ENCODE assay signal across 9 mouse cellular contexts in the genomic region with DNA sequence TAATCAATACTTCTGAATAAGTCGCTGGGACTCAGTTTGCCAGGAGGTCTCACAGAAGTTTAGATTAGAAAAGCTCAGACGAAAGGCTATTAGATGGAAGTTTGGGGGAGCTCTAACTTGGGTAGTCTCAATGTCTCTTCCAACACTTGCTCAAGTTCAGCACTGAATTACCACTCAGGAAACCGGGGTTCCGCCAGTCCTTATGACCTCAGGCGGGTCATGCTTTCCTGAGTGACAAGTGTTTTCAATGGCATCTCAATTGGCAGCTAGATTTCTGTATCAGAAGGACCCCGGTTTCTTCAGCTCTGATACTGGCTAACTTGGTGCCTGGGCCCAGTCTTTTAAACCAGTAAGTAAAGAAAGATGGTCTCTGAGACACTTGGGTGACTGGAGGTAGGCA. TPM values are rescaled to one million over a fixed set of nuclear protein-coding genes. Genes with fewer than 3 reads are reported as not detected.
A peak's percentile ranks its signal among the peaks of the same experiment; 100 is the strongest.
DNase-seq lines count a peak whose midpoint lies in the region; ATAC-seq and TF ChIP-seq lines count a peak whose summit lies in the region.
"Had no signal": no experiment of that assay in that cellular context is flagged by ENCODE, and none has a peak within 500 bp of the region (broad histone marks: within the 10 kb centered on the region; RNA-seq: fewer than 3 reads in every experiment).

No protein-coding gene starts in this region.

- no peaks in the 10 kb centered on the region for H3K9me3 ChIP-seq in heart, embryonic 10.5 days
- no peaks in the 10 kb centered on the region for H3K9me3 ChIP-seq in G1E (replicated peaks)
- H3K9me3 ChIP-seq in hindbrain, embryonic 12.5 days (replicated peaks) = no peaks in the 10 kb centered on the region
- no peaks in the 10 kb centered on the region for H3K9me3 ChIP-seq in megakaryocyte, embryonic 14.5 days

- peak overlapping the region; percentile 79 for H3K4me2 ChIP-seq in hindbrain, embryonic 12.5 days (replicated peaks)

- intact Hi-C loops in heart, postnatal 25 days (cut with DNase I) = no loop called here

- H3K4me3 ChIP-seq in heart, embryonic 10.5 days = peak overlapping the region; percentile 65
- H3K4me3 ChIP-seq in G1E (ENCODE audit: low read depth, low read length) = peak overlapping the region; percentile 82
- H3K4me3 ChIP-seq in hindbrain, embryonic 12.5 days = peak overlapping the region; percentile 41
- H3K4me3 ChIP-seq in megakaryocyte, embryonic 14.5 days (replicated peaks) = peak overlapping the region; percentile 93

- H3K27me3 ChIP-seq in heart, embryonic 10.5 days (ENCODE audit: insufficient read depth, poor library complexity, severe bottlenecking) = peaks cover 51% of the 10 kb centered on the region; the same call in 1 of the 2 replicates
- H3K27me3 ChIP-seq in G1E (ENCODE audit: insufficient read depth, low read length) = no peaks in the 10 kb centered on the region
- H3K27me3 ChIP-seq in hindbrain, embryonic 12.5 days = peaks cover 49% of the 10 kb centered on the region
- peaks cover 37% of the 10 kb centered on the region for H3K27me3 ChIP-seq in megakaryocyte, embryonic 14.5 days (replicated peaks)

- 32% methylated on average over 6 of the region's 6 CpGs for WGBS in heart, embryonic 10.5 days
- 42% methylated on average over 6 of the region's 6 CpGs for WGBS in hindbrain, embryonic 12.5 days

- no peak for TF ChIP-seq CTCF in G1E (IDR thresholded peaks at IDR 0.05; ENCODE audit: low read depth, low read length)

- no peak for DNase-seq in heart, embryonic 10.5 days (ENCODE audit: low spot score)
- no peak for DNase-seq in heart, postnatal 25 days (ENCODE audit: low spot score)
- no peak for DNase-seq in G1E (ENCODE audit: low spot score)
- no peak for DNase-seq in adrenal gland, postnatal 25 days
- DNase-seq in gastrocnemius, postnatal 10 days = no peak
- DNase-seq in retina, postnatal 1 day = no peak

- no peak for ATAC-seq in G1E (ENCODE audit: extremely low read depth, insufficient number of reproducible peaks, low FRiP score, poor library complexity, severe bottlenecking)
- ATAC-seq in hindbrain, embryonic 12.5 days (ENCODE audit: low FRiP score) = no peak

- no peak overlapping the region for H3K9ac ChIP-seq in hindbrain, embryonic 12.5 days

- H3K36me3 ChIP-seq in heart, embryonic 10.5 days = no peaks in the 10 kb centered on the region
- H3K36me3 ChIP-seq in G1E (replicated peaks) = peaks cover 23% of the 10 kb centered on the region
- no peaks in the 10 kb centered on the region for H3K36me3 ChIP-seq in hindbrain, embryonic 12.5 days
- H3K36me3 ChIP-seq in megakaryocyte, embryonic 14.5 days (replicated peaks; ENCODE audit: low read length) = no peaks in the 10 kb centered on the region

- peak overlapping the region; percentile 83 for H3K27ac ChIP-seq in heart, embryonic 10.5 days
- H3K27ac ChIP-seq in hindbrain, embryonic 12.5 days = no peak overlapping the region

- H3K4me1 ChIP-seq in heart, embryonic 10.5 days = peaks cover 20% of the 10 kb centered on the region; the same call in 1 of the 2 replicates
- peaks cover 47% of the 10 kb centered on the region for H3K4me1 ChIP-seq in G1E (ENCODE audit: insufficient read depth, low read depth, low read length)
- peaks cover 2% of the 10 kb centered on the region; the same call in 1 of the 2 replicates for H3K4me1 ChIP-seq in hindbrain, embryonic 12.5 days
- peaks cover 48% of the 10 kb centered on the region for H3K4me1 ChIP-seq in megakaryocyte, embryonic 14.5 days

RNA-seq across cellular contexts. Expression of a gene that starts 40.2 kb away (rescaled TPM):
- 19.7 and 23.1 TPM in 2 replicates for polyA plus RNA-seq in heart, embryonic 10.5 days (2016; fragmentation: Nextera tagmentation; extraction: Ambion mirVana)
- total RNA-seq in heart, postnatal 25 days (2021) = 10 to 100 TPM; 31.5 to 37.0 TPM
- total RNA-seq in G1E (2014; fragmentation: Nextera tagmentation) (34.2 and 46.2 TPM in 2 replicates), G1E (2017) (56.4 and 58.0 TPM in 2 replicates)
- 64.2 and 149 TPM in 2 replicates for polyA plus RNA-seq in G1E (2012)
- polyA plus RNA-seq in hindbrain, embryonic 12.5 days (2016; fragmentation: Nextera tagmentation; extraction: Ambion mirVana) = 21.0 and 22.1 TPM in 2 replicates
- polyA plus RNA-seq in megakaryocyte, embryonic 14.5 days (2012; ENCODE audit: insufficient read depth, low replicate concordance) = 2.4 and 3.4 TPM in 2 replicates
- total RNA-seq in adrenal gland, postnatal 25 days (2021) = 26.0 and 31.7 TPM in 2 replicates
- total RNA-seq in gastrocnemius, postnatal 10 days (2021) = 10 to 100 TPM; 38.0 to 42.7 TPM
- polyA plus RNA-seq: C2C12 had no signal

Comparison
In these comparisons a context has a peak if more than half of its experiments do, and no peak if none do; other contexts are left out.
1. H3K4me3 ChIP-seq: peak in every context shown above with its lines; median percentile 93 in megakaryocyte, embryonic 14.5 days; 82 in G1E; 65 in heart, embryonic 10.5 days; 41 in hindbrain, embryonic 12.5 days.